8 mouse cellular contexts compared by ENCODE assay signal in the genomic region with DNA sequence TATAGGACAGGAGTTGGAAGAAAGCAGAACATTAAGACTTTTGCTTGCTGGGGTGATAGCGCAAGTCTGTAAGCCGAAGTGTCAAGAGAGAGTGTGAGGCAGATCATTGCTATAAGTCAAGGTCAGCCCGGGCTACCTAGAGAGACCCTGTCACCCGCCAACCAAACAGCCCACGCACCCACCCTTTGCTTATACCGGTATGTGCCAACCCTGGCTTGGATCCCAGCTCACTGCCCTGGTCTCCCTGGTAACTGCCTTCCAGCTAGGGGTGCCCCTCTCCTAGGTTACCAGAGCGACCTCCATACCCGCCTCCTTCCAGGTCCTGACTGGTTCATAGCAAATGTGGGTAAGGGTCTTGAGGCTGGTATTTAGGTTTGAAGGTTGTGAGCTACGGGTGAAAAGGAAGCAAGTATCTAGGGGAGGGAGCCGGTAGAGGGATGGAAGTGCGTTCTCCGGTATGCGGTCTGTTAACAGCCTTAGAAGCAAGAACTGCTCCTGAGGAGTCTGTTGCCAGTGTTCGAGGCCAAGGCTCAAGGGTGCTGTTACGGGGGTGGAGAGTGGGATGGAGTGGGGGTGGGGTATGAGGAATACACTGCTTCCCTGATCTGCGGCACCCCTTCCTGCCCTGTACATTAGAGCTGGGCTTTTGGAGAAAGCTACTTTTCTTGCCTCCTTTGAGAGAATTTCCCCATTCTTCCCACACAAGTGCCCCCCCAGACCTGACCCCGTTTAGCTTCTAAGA. TPM values are rescaled to one million over a fixed set of nuclear protein-coding genes. Genes with fewer than 3 reads are reported as not detected.
DNase-seq lines count a peak whose midpoint lies in the region; ATAC-seq and TF ChIP-seq lines count a peak whose summit lies in the region.

No protein-coding gene starts in this region.

- peak overlapping the region; percentile 5; the same call in 1 of the 2 replicates for H3K4me3 ChIP-seq in heart, postnatal 0 days (ENCODE audit: low read depth, low read length)
- no peak overlapping the region for H3K4me3 ChIP-seq in myocyte

- ATAC-seq in heart, postnatal 0 days (ENCODE audit: insufficient read depth, low read depth): peak; percentile 47

- no peaks in the 10 kb centered on the region for H3K9me3 ChIP-seq in heart, postnatal 0 days (replicated peaks; ENCODE audit: control insufficient read depth, low read length)

- peaks cover 22% of the 10 kb centered on the region for H3K27me3 ChIP-seq in heart, postnatal 0 days (ENCODE audit: control insufficient read depth, insufficient read depth, low read length)
- H3K27me3 ChIP-seq in myocyte (ENCODE audit: control insufficient read depth, insufficient read depth, insufficient read length): no peaks in the 10 kb centered on the region

- TF ChIP-seq CTCF in brain, embryonic 14.5 days (IDR thresholded peaks at IDR 0.05; ENCODE audit: borderline replicate concordance, extremely low read depth, insufficient read depth, insufficient read length): no peak
- no peak for TF ChIP-seq CTCF in heart, postnatal 0 days (IDR thresholded peaks at IDR 0.05; ENCODE audit: low read depth)

- H3K4me1 ChIP-seq in heart, postnatal 0 days (ENCODE audit: control insufficient read depth, insufficient read depth): 0 out of 2 replicates have a peak, but pooled peaks cover 7% of the 10 kb centered on the region

- H3K79me2 ChIP-seq in myocyte (ENCODE audit: control insufficient read depth, insufficient read depth): no peaks in the 10 kb centered on the region

- no peak overlapping the region for H3K27ac ChIP-seq in heart, postnatal 0 days (ENCODE audit: low read depth)

- no peak overlapping the region for H3ac ChIP-seq in myocyte (ENCODE audit: control insufficient read depth, insufficient read length)

- H3K9ac ChIP-seq in heart, postnatal 0 days (replicated peaks; ENCODE audit: low read depth, low read length): peak overlapping the region; percentile 3; the same call in 1 of the 2 replicates

- WGBS in heart, postnatal 0 days: 10% methylated on average over 17 of the region's 17 CpGs

- TF ChIP-seq POLR2A in brain, embryonic 14.5 days (IDR thresholded peaks at IDR 0.05; ENCODE audit: borderline replicate concordance, extremely low read depth, insufficient read depth, insufficient read length, poor library complexity, severe bottlenecking): no peak
- no peak for TF ChIP-seq POLR2A in myocyte (IDR thresholded peaks at IDR 0.05; ENCODE audit: insufficient read length, low read depth)

- peak; percentile 72 for DNase-seq in layer of hippocampus, adult 11-12 months (ENCODE audit: low spot score)
- DNase-seq in layer of hippocampus, adult 9-10 months (ENCODE audit: low spot score): no peak
- peak; percentile 83 for DNase-seq in brain, embryonic 14.5 days (ENCODE audit: low read depth)
- peak; percentile 27 for DNase-seq in heart, postnatal 0 days (ENCODE audit: low spot score)
- peak; percentile 63 to 83 for DNase-seq in kidney, postnatal 25 days
- no peak for DNase-seq in c-Kit-positive CD71-positive TER-119-positive erythroid progenitor cells, embryonic 14.5 days (ENCODE audit: low spot score)
- DNase-seq in thymus, postnatal 10 days (ENCODE audit: low spot score in 2 of 2): no peak

- peak overlapping the region; percentile 45 for H3K4me2 ChIP-seq in heart, postnatal 0 days (ENCODE audit: low read depth, low read length)
- H3K4me2 ChIP-seq in myocyte (ENCODE audit: low read depth): peak overlapping the region; percentile 64

- TF ChIP-seq EP300 in heart, postnatal 0 days (IDR thresholded peaks at IDR 0.05; ENCODE audit: low read depth): no peak

- no peaks in the 10 kb centered on the region for H3K36me3 ChIP-seq in heart, postnatal 0 days (replicated peaks; ENCODE audit: control insufficient read depth, insufficient read depth, low read length)
- no peaks in the 10 kb centered on the region for H3K36me3 ChIP-seq in myocyte (ENCODE audit: control insufficient read depth, insufficient read depth)

TF ChIP-seq in myocyte, 11 proteins besides CTCF, POLR2A, EP300 and RAD21:
- no peak for TF ChIP-seq USF1 (IDR thresholded peaks at IDR 0.05; ENCODE audit: low read depth)
- TF ChIP-seq E2F4 (IDR thresholded peaks at IDR 0.05; ENCODE audit: insufficient read depth): no peak

RNA-seq across cellular contexts. Expression of a gene that starts 4.6 kb away (rescaled TPM):
- polyA plus RNA-seq in brain, embryonic 14.5 days (2012; rRNA removed): 10.1 and 17.4 TPM in 2 replicates
- total RNA-seq in heart, postnatal 0 days (2014; rRNA removed; ENCODE audit: low replicate concordance): 1.6 and 6.7 TPM in 2 replicates
- polyA plus RNA-seq in heart, postnatal 0 days (2015; fragmentation: Nextera tagmentation; extraction: Ambion mirVana): 1.5 and 1.7 TPM in 2 replicates
- 17.9 TPM for polyA plus RNA-seq in myocyte (2012; fragmentation: generic; extraction: Trizol)

RNA-seq across cellular contexts. Expression of a gene that starts 4.7 kb away (rescaled TPM):
- polyA plus RNA-seq in brain, embryonic 14.5 days (2012; rRNA removed): 59.6 and 74.0 TPM in 2 replicates
- total RNA-seq in heart, postnatal 0 days (2014; rRNA removed; ENCODE audit: low replicate concordance): 32.9 and 72.6 TPM in 2 replicates
- polyA plus RNA-seq in heart, postnatal 0 days (2015; fragmentation: Nextera tagmentation; extraction: Ambion mirVana): 381 and 398 TPM in 2 replicates
- polyA plus RNA-seq in myocyte (2012; fragmentation: generic; extraction: Trizol): 2,403 TPM

RNA-seq across cellular contexts. Expression of a gene that starts 26.6 kb away (rescaled TPM):
- 21.7 and 23.6 TPM in 2 replicates for polyA plus RNA-seq in brain, embryonic 14.5 days (2012; rRNA removed)
- total RNA-seq in heart, postnatal 0 days (2014; rRNA removed; ENCODE audit: low replicate concordance): 7.6 and 14.3 TPM in 2 replicates
- 9.3 and 11.1 TPM in 2 replicates for polyA plus RNA-seq in heart, postnatal 0 days (2015; fragmentation: Nextera tagmentation; extraction: Ambion mirVana)
- 63.3 TPM for polyA plus RNA-seq in myocyte (2012; fragmentation: generic; extraction: Trizol)

RNA-seq across cellular contexts. Expression of a gene that starts 27.7 kb away (rescaled TPM):
- polyA plus RNA-seq in brain, embryonic 14.5 days (2012; rRNA removed): 269 and 298 TPM in 2 replicates
- total RNA-seq in heart, postnatal 0 days (2014; rRNA removed; ENCODE audit: low replicate concordance): 121 and 130 TPM in 2 replicates
- 292 and 295 TPM in 2 replicates for polyA plus RNA-seq in heart, postnatal 0 days (2015; fragmentation: Nextera tagmentation; extraction: Ambion mirVana)
- polyA plus RNA-seq in myocyte (2012; fragmentation: generic; extraction: Trizol): 238 TPM

RNA-seq across cellular contexts. Expression of a gene that starts 37.5 kb away (rescaled TPM):
- polyA plus RNA-seq in brain, embryonic 14.5 days (2012; rRNA removed): 5.8 and 7.1 TPM in 2 replicates
- total RNA-seq in heart, postnatal 0 days (2014; rRNA removed; ENCODE audit: low replicate concordance): 22.3 and 41.4 TPM in 2 replicates
- 18.5 and 22.7 TPM in 2 replicates for polyA plus RNA-seq in heart, postnatal 0 days (2015; fragmentation: Nextera tagmentation; extraction: Ambion mirVana)
- 635 TPM for polyA plus RNA-seq in myocyte (2012; fragmentation: generic; extraction: Trizol)

Comparison
In these comparisons a context has a peak if more than half of its experiments do, and no peak if none do; other contexts are left out.
1. DNase-seq: peak in layer of hippocampus, adult 11-12 months (single experiment), brain, embryonic 14.5 days (single experiment), heart, postnatal 0 days (single experiment) and kidney, postnatal 25 days (2 of 2); none in layer of hippocampus, adult 9-10 months (single experiment), c-Kit-positive CD71-positive TER-119-positive erythroid progenitor cells, embryonic 14.5 days (single experiment) and thymus, postnatal 10 days (0 of 2).